Mouse (Mus musculus) liver, adult (tissue): ENCODE results near the gene Pde12.
A peak's percentile ranks its signal among the peaks of the same experiment; 100 is the strongest.

Experiments used
- GATA4 ChIP-seq: IDR thresholded peaks from 2 replicates; pipeline ENCODE4 v1.6.1; 2014; ENCODE audit warnings: mild to moderate bottlenecking, low read length; ENCODE audit not compliant: insufficient replicate concordance

Gene Pde12

DNA sequence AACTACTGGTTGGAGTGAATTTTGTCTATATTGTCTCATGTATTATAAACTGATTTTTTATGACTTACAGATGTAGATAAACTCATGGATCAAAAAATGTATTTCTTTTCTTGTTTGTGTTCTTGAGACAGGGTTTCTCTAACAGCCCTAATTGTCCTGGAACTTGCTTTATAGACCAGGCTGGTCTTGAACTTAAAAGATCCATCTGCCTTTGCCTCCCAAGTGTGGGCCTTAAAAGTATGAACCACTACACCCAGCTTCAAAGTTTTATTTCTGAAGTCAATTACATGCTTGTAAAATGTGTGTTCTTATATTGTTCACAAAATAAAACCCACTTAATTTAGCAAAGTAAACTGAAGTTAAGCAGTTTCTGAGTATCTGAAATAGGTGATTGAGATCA lies 11.5 kb downstream of the Pde12 start:
- TF ChIP-seq GATA4: no peak

DNA sequence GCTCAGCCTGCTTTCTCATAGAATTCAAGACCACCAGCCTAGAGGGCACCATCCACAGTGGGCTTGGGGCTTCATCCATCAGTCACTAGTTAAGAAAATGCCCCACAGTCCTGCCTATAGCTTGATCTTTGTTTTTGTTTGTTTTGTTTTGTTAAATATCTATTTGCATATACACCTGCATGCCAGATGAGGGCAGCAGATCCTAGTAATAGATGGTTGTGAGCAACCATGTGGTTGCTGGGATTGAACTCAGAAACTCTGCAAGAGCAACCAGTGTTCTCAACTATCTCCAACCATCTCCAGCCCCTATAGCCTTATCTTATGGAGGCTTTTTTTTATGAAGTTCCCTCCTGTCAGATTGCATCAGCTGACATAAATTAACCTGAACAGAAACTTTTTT lies 17.8 kb downstream of the Pde12 start:
- no peak for TF ChIP-seq GATA4

DNA sequence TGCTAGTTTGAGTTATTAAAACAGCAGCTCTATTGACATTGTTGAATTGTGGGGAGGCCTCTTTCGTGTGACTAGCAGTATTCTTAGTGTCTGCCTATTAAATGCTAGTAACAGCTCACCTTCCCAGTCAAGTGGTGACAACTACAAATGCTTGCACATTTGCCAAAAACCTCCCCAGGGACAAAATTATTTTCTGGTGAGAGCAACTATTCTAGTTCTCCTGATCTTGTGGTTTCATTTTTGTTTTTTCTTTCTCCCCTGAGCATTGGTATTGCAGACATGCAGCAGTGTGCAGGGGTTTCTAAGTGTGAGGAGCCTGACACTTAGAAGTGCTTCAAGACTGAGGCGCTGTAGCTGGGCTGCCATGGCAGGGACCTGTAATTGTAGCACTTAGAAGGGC lies 21.9 kb downstream of the Pde12 start:
- no peak for TF ChIP-seq GATA4

DNA sequence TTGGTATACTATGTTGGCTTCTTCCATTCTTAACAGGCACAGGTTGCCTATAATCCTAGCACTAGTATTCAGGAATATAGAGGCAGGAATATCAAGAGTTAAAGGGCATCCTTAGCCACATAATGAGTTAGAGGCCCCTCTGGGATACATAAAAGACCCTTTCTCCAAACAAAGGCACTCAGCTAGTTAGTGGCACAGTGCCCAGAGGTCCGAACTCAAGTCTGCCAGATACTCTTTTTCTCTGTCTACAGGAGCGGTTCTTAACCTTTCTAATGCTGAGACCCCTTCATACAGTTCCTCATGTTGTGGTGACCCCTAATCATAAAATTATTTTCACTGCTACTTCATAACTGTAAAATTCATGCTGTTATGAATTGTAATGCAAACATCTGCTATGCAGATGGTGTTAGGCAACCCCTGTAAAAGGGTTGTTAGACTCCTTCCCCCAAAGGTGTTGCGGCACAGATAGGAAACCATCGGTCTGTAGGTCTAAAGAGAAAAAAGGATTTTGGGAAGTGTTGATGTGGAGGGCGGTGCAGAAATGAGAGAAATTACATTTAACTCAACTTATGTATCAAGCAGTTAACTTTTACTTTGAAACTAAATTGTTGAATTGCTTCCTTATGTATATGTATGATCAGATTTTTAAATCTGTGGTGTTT lies 23.6 kb downstream of the Pde12 start:
- TF ChIP-seq GATA4: no peak

DNA sequence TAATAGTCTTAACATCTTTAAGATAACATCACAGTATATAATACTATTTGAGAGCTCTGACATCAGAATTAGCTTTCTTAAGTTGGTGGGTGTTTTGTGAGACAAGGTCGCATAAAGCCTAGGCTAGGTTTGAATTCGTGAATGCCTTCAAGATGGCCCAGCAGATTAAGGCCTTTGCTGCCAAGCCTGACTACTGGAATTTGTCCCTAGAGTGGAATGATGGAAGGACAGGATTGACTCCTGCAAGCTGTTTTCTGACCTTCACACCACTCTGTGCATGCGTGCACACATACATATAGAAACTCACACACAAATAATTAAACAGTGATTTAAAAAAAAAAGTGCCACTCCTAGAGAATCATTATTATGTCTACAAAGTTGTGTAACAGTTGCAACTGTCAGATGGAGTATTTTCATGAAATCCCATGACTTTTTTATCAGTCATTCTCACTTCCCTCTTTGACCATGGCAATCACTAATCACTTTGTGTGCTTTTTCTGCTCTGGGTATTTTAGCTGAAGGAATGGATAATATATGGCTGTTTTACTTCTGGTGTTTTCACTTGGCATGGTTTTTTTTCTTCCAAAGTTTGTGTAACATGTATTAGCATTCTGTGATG lies 26.6 kb downstream of the Pde12 start:
- no peak for TF ChIP-seq GATA4

DNA sequence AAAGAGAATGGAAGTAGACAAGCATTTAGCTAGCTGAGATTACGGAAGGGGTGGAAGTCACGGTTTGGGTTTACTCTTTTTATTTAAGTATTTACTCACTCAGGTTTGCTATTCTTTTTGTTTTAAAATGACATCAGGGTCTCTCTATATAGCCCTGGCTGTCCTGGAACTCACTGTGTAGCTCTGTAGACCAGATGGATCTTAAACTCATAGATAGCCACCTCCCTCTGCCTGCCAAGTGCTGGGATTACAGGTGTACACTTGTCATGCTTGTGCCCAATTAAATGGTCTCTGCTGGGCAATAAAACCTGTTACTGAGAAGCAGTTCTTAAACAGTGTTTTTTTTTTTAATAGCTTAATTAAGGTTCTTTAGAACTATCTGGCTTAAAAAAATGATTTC lies 29.7 kb downstream of the Pde12 start:
- TF ChIP-seq GATA4: no peak

DNA sequence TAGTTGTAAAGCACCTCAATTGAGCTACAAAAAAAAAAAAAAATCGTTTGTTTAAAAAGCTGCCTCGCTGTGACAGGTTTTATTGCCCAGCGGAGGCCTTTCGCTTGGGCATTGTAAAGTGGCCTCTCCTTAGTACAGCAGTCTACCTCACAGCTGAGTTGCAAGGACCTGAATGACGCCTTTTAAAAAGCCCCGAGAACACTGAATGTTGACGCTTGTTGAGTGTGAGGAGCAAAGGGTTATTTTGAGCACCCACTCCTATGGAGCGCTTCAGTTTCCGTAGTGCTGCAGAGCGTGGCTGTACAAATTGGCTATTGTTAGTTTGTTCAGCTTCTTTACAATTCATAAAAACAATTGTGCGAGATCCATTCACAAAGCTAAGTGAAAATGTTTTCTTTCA lies 30.4 kb downstream of the Pde12 start:
- no peak for TF ChIP-seq GATA4

DNA sequence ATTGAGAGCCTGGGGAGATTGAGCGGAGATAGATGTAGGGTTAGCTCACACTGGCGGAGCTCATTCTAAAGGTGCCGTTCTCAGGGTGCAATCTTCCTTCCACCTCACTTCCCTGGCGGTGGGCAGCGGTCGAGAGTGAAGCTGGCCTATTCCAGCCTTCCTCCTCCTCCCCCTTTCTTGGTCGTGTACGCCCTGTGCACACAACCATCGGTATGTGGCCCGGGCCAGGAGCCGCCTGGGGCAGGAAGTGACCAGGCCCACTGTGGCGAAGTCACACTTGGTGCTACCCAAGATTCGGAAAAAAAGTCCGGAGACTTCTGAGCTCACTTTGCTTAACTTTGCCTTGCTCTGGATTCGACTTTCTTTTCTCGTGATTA lies 31.0 kb downstream of the Pde12 start:
- no peak for TF ChIP-seq GATA4

DNA sequence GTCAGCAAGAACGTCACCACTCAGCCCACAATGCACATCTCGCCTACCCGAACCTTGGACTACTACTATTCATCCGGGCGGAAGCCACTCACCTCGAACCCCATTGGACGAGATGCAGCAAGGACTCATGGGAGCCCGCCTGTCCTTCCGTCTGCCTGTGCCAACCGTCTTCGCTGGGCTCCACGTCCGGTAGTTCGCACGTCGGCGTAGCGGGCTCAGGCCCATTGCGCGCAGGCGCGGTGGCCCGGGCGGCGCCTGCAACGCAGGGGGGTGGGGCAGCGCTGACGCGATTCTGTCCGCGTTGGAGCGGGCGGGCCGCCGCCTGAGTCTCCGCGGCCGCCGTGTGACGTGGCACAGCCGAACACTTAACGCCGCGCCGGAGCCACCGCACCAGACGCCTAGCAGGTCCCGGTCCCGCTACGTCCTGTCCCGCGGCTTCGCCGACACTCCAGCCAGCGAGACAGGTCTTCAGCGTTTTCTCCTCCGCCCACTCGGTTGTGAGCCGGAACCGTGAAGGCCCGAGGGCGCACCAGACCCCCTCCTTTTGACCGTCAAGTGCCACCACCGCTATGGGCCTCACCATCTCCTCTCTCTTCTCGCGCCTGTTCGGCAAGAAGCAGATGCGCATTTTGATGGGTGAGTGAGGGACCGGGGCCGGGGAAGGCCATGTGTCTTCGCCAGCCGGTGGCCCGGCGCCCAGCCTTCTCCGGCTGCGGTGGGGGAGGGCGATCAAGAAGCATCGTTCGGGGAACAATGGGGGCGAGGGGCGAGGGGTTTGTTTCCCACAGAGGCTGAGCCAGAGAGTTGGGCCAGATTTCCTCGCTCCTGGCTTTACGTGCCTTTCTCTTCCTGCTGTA lies 31.6 kb downstream of the Pde12 start, which contains the start of gene Arf4:
Gene Arf4, plus strand, starts transcription at position 224 of the 857 bp plus-strand sequence.
- TF ChIP-seq GATA4: peak; percentile 62; the same call in 1 of the 2 replicates

DNA sequence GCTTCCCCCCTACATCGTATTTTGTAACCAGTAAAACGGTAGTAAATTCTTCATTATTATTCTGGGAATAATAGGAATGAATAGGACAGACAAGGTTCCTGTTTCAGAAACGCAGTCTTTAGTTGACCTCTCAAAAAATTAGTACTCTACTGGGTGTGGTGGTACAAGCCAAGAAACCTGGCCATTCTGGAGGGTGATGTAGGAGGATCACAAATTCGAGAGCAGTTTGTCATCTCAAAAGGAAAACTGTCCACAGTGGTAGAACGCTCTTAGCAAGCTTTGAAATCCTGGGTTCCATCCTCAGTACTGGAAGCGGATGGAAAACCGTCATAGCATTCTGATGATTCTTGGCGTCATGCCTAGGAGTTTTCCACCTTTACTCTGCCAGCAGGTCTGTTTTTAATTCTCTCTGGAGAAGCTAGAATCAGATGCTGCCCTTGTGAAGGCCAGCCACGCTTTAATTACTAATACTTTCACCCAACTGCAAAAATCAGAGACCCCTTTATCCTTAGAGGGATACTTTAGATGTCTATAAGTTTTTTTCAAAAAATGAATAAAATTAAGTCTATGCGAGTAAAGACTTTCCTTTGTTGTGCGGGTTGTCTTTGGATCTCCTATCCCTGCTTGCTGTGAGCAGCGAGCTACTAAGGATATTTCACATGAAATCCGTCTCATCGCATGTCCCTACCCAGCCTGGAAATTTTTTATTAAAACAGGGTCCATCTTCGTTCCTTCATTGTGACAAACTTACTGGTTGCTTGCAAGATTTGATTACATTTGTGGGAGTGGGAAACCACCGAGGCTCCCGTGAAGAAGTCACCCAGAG lies 32.4 kb downstream of the Pde12 start:
- no peak for TF ChIP-seq GATA4

DNA sequence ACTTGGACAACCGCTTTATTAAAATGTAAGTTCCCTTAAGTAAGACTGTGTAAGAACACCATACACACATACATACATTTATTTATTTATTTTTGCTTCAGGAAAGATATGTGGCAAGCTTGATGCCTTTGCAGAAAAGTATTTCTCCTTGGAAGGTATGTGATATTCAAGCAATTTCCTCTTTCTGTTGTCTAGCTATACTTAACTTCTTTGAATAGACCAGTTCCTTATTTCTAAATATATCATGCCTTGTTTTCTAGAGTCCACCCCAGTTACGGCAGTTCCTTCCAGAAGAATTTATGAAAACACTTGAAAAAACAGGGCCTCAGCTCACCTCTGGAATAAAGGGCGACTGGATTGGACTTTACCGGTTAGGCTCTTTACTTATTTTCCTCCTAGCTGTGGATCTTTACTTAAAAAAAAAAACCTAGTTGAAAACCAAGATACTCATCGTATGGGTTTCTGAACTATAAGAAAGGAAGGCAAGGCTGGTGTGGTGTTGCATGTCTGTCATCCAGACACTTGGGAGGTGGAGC lies 43.0 kb downstream of the Pde12 start:
- no peak for TF ChIP-seq GATA4

DNA sequence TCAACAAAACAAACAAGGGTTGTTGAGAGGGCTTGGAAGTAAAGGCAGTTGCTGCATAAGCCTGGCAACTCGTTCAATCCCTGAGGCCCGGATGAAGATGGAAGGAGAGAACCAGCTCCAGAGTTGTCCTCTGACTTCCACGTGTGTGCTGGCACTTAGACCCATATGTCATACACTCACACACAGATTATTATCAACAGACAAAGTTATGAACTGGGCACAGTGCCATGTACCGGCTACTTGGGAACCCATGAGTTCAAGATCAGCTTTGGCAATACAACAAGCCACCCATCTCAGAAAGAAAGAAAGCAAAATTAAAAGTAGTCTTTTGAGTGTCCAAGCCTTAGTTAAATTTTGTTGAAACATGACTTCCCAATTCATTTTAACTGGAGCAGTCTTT lies 44.4 kb downstream of the Pde12 start:
- no peak for TF ChIP-seq GATA4

DNA sequence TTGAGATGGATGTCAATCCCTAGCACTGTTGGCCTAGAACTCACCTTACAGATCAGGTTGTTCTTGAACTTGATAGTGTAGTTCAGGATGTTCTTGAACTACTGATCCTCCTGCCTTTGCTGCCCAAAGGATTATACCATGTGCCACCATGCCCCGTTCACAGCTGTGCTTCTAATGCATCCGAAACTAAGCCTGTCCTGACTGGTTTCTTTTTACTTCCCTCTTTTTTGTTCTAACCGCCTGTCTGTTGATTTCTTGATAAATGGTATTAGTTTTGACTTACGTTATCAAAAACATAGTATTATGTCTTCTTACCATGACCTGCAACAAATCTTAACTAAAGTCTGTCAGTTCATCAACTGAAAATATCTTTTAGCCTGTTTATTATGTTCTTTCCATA lies 59.0 kb downstream of the Pde12 start:
- no peak for TF ChIP-seq GATA4
